Mouse (Mus musculus) embryonic fibroblast, embryonic 13.5 days (primary cell): ENCODE results near the gene Ift27.

Experiments used
- CTCF ChIP-seq: IDR thresholded peaks from 2 replicates; pipeline ENCODE4 v1.5.1; 2011; ENCODE audit warnings: mild to moderate bottlenecking, control low read depth, low read length, moderate library complexity, borderline replicate concordance; ENCODE audit not compliant: insufficient read depth
- POLR2A ChIP-seq: IDR thresholded peaks from 2 replicates; pipeline ENCODE4 v1.6.1; 2011; ENCODE audit warnings: low read depth, mild to moderate bottlenecking, control low read depth, low read length, moderate library complexity

DNA sequence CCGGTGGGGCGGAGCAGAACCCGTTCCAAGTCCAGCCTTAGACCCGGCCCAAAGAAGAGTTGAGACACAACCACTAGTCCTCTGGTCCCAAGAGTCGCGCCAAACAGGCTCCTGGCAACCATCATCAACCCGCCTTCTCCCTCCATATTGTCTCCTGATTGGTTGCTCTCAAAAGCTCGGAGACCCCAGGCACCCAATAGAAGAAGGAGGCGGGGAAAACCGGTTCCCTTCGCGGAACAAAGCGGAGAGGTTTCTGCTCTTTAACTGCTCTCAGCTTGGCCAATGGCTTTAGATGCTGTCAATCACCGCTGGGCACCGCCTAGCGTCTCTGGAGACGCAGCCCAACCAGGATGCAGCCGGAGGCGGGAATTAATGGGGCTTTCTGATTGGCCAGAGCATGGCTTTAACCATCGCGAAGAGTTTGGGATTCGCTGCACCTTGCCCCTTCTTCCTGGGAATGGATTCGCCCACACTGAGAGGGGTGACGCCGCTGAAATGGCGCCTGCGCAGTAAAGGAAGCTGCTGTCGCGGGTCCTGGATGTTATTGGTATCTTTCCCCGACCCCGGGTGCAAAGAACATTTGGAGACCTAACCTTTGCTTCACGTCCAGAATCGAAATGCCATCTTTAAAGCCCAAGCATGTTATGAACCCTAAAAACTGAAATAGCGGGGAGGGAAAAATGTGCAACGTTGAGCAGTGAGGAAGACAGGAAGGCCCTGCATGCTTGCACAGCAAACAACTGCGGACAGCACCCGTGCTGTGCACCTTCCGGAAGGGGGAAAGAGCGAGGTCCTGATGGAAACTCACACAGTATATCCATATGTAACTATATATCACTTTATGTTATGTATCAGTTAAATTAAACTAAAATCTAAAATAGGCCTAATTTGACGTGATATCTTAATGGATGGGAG, at the start of gene Ift27:
- TF ChIP-seq CTCF (no peak), POLR2A (peak; percentile 80)
